Mouse (Mus musculus): ENCODE results near the gene Gm14226. TPM values are rescaled to one million over a fixed set of nuclear protein-coding genes. Genes with fewer than 3 reads are reported as not detected.

The Gm14226 gene
- 16.0 TPM for polyA plus RNA-seq (2015; fragmentation: Illumina TruSeq; extraction: RNeasy Lipid Tissue Mini Kit (QIAGEN cat#74804); ENCODE audit: insufficient read depth, low replicate concordance)

GRCm38 (mm10) chr2:155018251-155018755, at the start of gene Gm14226:
Gene Gm14226 (plus strand): TSS chr2:155018266.

GRCm38 (mm10) chr2:155073978-155074765, 56.1 kb downstream of the Gm14226 start, which contains the start of gene Ahcy:
Gene Ahcy (minus strand): TSS chr2:155074497.

Other genes with a start within 250 kb of the Gm14226 start
- gene Gm14214, start 248.2 kb upstream of the Gm14226 start, polyA plus RNA-seq (2015; fragmentation: Illumina TruSeq; extraction: RNeasy Lipid Tissue Mini Kit (QIAGEN cat#74804); ENCODE audit: insufficient read depth, low replicate concordance): not detected
- 128 TPM for gene Raly, start 227.2 kb upstream of the Gm14226 start, polyA plus RNA-seq (2015; fragmentation: Illumina TruSeq; extraction: RNeasy Lipid Tissue Mini Kit (QIAGEN cat#74804); ENCODE audit: insufficient read depth, low replicate concordance)
- not detected for gene a, start 226.9 kb upstream of the Gm14226 start, polyA plus RNA-seq (2015; fragmentation: Illumina TruSeq; extraction: RNeasy Lipid Tissue Mini Kit (QIAGEN cat#74804); ENCODE audit: insufficient read depth, low replicate concordance)
- gene Eif2s2, start 125.3 kb upstream of the Gm14226 start, polyA plus RNA-seq (2015; fragmentation: Illumina TruSeq; extraction: RNeasy Lipid Tissue Mini Kit (QIAGEN cat#74804); ENCODE audit: insufficient read depth, low replicate concordance): 125 TPM
- gene Ahcy, start 56.2 kb downstream of the Gm14226 start, polyA plus RNA-seq (2015; fragmentation: Illumina TruSeq; extraction: RNeasy Lipid Tissue Mini Kit (QIAGEN cat#74804); ENCODE audit: insufficient read depth, low replicate concordance): 32.6 TPM
- 85.2 TPM for gene Itch, start 115.2 kb downstream of the Gm14226 start, polyA plus RNA-seq (2015; fragmentation: Illumina TruSeq; extraction: RNeasy Lipid Tissue Mini Kit (QIAGEN cat#74804); ENCODE audit: insufficient read depth, low replicate concordance)
- gene Dynlrb1, start 218.3 kb downstream of the Gm14226 start, polyA plus RNA-seq (2015; fragmentation: Illumina TruSeq; extraction: RNeasy Lipid Tissue Mini Kit (QIAGEN cat#74804); ENCODE audit: insufficient read depth, low replicate concordance): 159 TPM